Mouse (Mus musculus): ENCODE measurements around the gene Baiap2l1. TPM values are rescaled to one million over a fixed set of nuclear protein-coding genes. Genes with fewer than 3 reads are reported as not detected.
A peak's percentile ranks its signal among the peaks of the same experiment; 100 is the strongest.
"Not testable (repeated sequence)": the region's sequence is repeated elsewhere in the genome, so short reads cannot be mapped to it uniquely, and the experiment has no call there.

Baiap2l1 gene
- total RNA-seq, 2 experiments from 2014 or later, result 3.7 to 6.8 TPM

- DNase-seq, result no peak
These were observed 6.7 kb downstream of the Baiap2l1 start for GRCm38 (mm10) chr5:144351185-144351584.

- no peak for DNase-seq
These were observed 13.3 kb downstream of the Baiap2l1 start for GRCm38 (mm10) chr5:144344592-144344991.

- no peak for DNase-seq
These were observed 16.8 kb downstream of the Baiap2l1 start for GRCm38 (mm10) chr5:144341085-144341484.

- no peak for DNase-seq
These were observed 19.1 kb downstream of the Baiap2l1 start for GRCm38 (mm10) chr5:144338787-144339186.

GRCm38 (mm10) chr5:144335357-144335756, 22.6 kb downstream of the Baiap2l1 start:
- not testable (repeated sequence) for DNase-seq

- DNase-seq, result no peak
These were observed 23.9 kb downstream of the Baiap2l1 start for GRCm38 (mm10) chr5:144334010-144334409.

- DNase-seq, result no peak
These were observed 35.2 kb downstream of the Baiap2l1 start for GRCm38 (mm10) chr5:144322717-144323116.

- peak; percentile 66 for DNase-seq
These were observed 36.2 kb downstream of the Baiap2l1 start for GRCm38 (mm10) chr5:144321681-144322080.

GRCm38 (mm10) chr5:144318286-144318685, 39.6 kb downstream of the Baiap2l1 start:
- no peak for DNase-seq

GRCm38 (mm10) chr5:144317426-144317825, 40.5 kb downstream of the Baiap2l1 start:
- DNase-seq, result no peak

- DNase-seq, result no peak
These were observed 41.5 kb downstream of the Baiap2l1 start for GRCm38 (mm10) chr5:144316442-144316841.

- DNase-seq, result no peak
These were observed 43.0 kb downstream of the Baiap2l1 start for GRCm38 (mm10) chr5:144314731-144315494.

- peak; percentile 67 for DNase-seq
These were observed 44.6 kb downstream of the Baiap2l1 start for GRCm38 (mm10) chr5:144313335-144313734.

GRCm38 (mm10) chr5:144312183-144312582, 45.7 kb downstream of the Baiap2l1 start:
- no peak for DNase-seq

GRCm38 (mm10) chr5:144308929-144309328, 49.0 kb downstream of the Baiap2l1 start:
- no peak for DNase-seq

GRCm38 (mm10) chr5:144303071-144303470, 54.8 kb downstream of the Baiap2l1 start:
- no peak for DNase-seq

GRCm38 (mm10) chr5:144296090-144296604, 61.8 kb downstream of the Baiap2l1 start:
- no peak for DNase-seq

GRCm38 (mm10) chr5:144295357-144295756, 62.6 kb downstream of the Baiap2l1 start:
- no peak for DNase-seq

GRCm38 (mm10) chr5:144294908-144295307, 63.0 kb downstream of the Baiap2l1 start:
- DNase-seq, result no peak

GRCm38 (mm10) chr5:144289769-144290440, 68.0 kb downstream of the Baiap2l1 start:
- DNase-seq, result no peak

- no peak for DNase-seq
These were observed 69.5 kb downstream of the Baiap2l1 start for GRCm38 (mm10) chr5:144288391-144288790.

- no peak for DNase-seq
These were observed 70.6 kb downstream of the Baiap2l1 start for GRCm38 (mm10) chr5:144287267-144287820.

Measured in adrenal gland, postnatal 10 days (tissue).